Mouse (Mus musculus) stomach, embryonic 16.5 days (tissue): ENCODE data around the gene Nagk. TPM values are rescaled to one million over a fixed set of nuclear protein-coding genes. Genes with fewer than 3 reads are reported as not detected.
"Not testable (repeated sequence)": the region's sequence is repeated elsewhere in the genome, so short reads cannot be mapped to it uniquely, and the experiment has no call there.

Experiments used
- ATAC-seq: fragments of 200-750 bp; cut with Nextera tagmentation; 2 replicates; pipeline ENCODE4 v1.8.0; 2017; ENCODE audit warnings: moderate number of reproducible peaks, moderate TSS enrichment; ENCODE audit not compliant: insufficient read depth, low FRiP score
- H3K27ac ChIP-seq: fragments of 300-500 bp; sonication (generic); 2 replicates; pipeline ENCODE4 v1.5.1; 2014; ENCODE audit warnings: low read length
- H3K27me3 ChIP-seq: fragments of 300-500 bp; sonication (generic); 2 replicates; pipeline ENCODE4 v1.6.1; 2014; ENCODE audit warnings: low read length, control low read depth, mixed read lengths; ENCODE audit not compliant: control insufficient read depth, insufficient read depth
- H3K36me3 ChIP-seq: fragments of 300-500 bp; sonication (generic); 2 replicates; pipeline ENCODE4 v1.6.1; 2014; ENCODE audit warnings: low read length; ENCODE audit not compliant: control insufficient read depth, insufficient read depth
- H3K4me1 ChIP-seq: fragments of 300-500 bp; sonication (generic); 2 replicates; pipeline ENCODE4 v1.6.1; 2014; ENCODE audit warnings: low read length, control low read depth, mixed read lengths; ENCODE audit not compliant: control insufficient read depth, insufficient read depth
- H3K4me2 ChIP-seq: fragments of 300-500 bp; sonication (generic); 2 replicates; pipeline ENCODE4 v1.6.1; 2014; ENCODE audit warnings: low read depth, low read length, mixed read lengths
- H3K4me3 ChIP-seq: fragments of 300-500 bp; sonication (generic); replicated peaks from 2 replicates; pipeline ENCODE4 v1.5.1; 2014; ENCODE audit warnings: mild to moderate bottlenecking, low read length
- H3K9ac ChIP-seq: fragments of 300-500 bp; sonication (generic); 2 replicates; pipeline ENCODE4 v1.6.1; 2014; ENCODE audit warnings: low read length
- H3K9me3 ChIP-seq: fragments of 300-500 bp; sonication (generic); replicated peaks from 2 replicates; pipeline ENCODE4 v1.6.1; 2016; ENCODE audit warnings: low read length, control low read depth; ENCODE audit not compliant: control insufficient read depth
- WGBS: fragments of 180-500 bp; shearing (Covaris S2); extraction: QIAGEN DNeasy Blood & Tissue Kit; methylation state at CpG from one replicate; pipeline ENCODE4 v1.1.7; 2014; 5-methylcytosine and 5-hydroxymethylcytosine counted together
- polyA plus RNA-seq: library from polyadenylated mRNA; unstranded; fragments of >200 nt; fragmentation: Nextera tagmentation; extraction: Ambion mirVana; gene quantifications from 2 replicates; pipeline ENCODE4 v1.2.1, GENCODE M21; 2015

Nagk gene
- polyA plus RNA-seq, 1 experiment from 2014 or later = 75.6 TPM

DNA sequence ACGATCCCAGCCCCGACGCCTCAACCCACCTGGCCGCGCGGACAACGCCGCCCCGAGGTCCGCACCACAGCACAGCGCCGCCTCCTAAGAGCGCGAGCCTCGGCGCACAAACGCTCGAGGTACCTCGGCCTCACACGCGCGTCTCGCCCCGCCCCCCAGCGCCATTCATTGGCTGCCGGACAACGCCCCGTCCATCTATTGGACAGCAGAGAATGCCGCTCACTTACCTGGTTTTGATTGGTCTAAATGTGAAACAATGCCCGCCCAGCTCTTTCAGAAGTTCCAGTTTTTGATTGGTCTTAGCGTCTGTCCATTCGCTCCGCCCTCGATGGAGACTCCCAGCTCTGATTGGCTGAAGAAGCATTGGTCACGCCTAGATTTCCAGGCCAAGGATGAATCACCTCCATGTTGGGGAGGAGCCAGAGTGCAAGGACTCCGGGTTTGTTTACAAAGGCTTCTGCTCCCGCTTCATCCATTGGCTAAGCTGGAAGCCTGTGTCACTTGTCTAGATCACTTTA, 36.9 kb downstream of the Nagk start, which contains the start of gene Paip2b:
Gene Paip2b (minus strand): TSS at position 136 of the 518 bp plus-strand sequence.
- peak within 1 kb of the TSS; percentile 77 for H3K27ac ChIP-seq
- under 1% methylated on average over 36 of the region's 37 CpGs for WGBS
- H3K4me2 ChIP-seq = peak within 1 kb of the TSS; percentile 79
- H3K4me3 ChIP-seq = peak within 1 kb of the TSS; percentile 71
- peak within 1 kb of the TSS; percentile 83 for H3K9ac ChIP-seq
- ATAC-seq = peak; percentile 99
- no peaks in the 10 kb centered on the region for H3K9me3 ChIP-seq
- no peaks in the 10 kb centered on the region for H3K36me3 ChIP-seq
- no peaks in the 10 kb centered on the region for H3K27me3 ChIP-seq
- H3K4me1 ChIP-seq = peaks cover 2% of the 10 kb centered on the region; the same call in 1 of the 2 replicates

DNA sequence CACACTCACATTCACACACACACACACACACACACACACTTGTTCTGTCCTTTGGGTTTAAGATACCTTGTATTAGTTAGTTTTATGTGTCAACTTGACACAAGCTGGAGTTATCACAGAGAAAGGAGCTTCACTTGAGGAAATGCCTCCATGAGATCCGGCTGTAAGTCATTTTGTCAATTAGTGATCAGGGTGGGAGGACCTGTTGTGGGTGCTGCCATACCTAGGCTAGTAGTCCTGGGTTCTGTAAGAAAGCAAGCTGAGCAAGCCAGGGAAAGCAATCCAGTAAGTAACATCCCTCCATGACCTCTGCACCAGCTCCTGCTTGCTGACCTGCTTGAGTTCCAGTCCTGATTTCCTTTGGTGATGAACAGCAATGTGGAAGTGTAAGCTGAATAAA, 37.6 kb downstream of the Nagk start:
- ATAC-seq, H3K4me1 ChIP-seq, H3K36me3 ChIP-seq, H3K9me3 ChIP-seq, H3K27me3 ChIP-seq: not testable (repeated sequence)
- Histone ChIP-seq H3K27ac (peak overlapping the region; percentile 72), H3K4me2 (peak overlapping the region; percentile 54), H3K9ac (peak overlapping the region; percentile 54; the same call in 1 of the 2 replicates), H3K4me3 (peak overlapping the region; percentile 33)
- 58% methylated on average over 1 of the region's 1 CpGs for WGBS

DNA sequence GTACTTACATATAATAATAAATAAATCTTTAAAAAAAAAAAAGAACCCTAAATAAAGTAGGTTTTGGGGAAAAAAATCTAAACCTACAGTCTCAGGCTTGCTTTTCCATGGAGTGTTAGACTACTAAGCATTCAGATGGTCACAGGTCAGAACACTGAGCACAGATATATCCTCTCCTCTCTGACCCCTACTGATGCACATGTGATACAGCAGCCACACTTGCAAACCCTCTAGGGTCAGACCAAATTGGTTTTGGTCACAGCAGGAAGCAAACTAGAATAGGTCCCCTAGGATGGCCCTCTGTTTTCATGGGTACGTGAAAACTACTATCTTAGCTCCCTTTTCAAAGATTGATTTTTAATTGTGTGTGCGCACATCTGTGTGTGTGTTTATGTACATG, 42.0 kb downstream of the Nagk start:
- 89% methylated on average over 2 of the region's 2 CpGs for WGBS
- H3K36me3 ChIP-seq = no peaks in the 10 kb centered on the region

DNA sequence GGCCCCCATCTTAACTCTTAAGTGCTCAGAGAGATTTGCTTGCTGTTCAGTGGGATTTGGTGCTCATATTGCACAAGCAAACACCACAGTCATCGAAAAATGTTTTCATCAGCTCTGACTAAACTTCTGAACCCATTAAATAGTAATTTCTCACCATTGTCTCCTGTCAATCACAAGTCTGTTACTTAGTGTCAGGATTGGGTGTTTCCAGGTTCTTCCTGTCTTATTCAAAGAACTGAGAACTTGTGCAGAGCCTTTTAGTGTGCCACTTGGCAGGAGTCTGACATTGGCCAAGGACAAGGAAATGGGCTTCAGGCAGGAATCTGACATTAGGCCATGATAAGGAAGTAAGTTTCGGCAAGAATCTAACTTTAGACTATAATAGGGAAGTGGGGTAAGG, 43.3 kb downstream of the Nagk start:
- Histone ChIP-seq H3K4me1 (no peaks in the 10 kb centered on the region), H3K27me3 (no peaks in the 10 kb centered on the region), H3K4me3 (no peak overlapping the region), H3K36me3 (no peaks in the 10 kb centered on the region), H3K9me3 (no peaks in the 10 kb centered on the region), H3K27ac (no peak overlapping the region), H3K9ac (no peak overlapping the region), H3K4me2 (no peak overlapping the region)
- WGBS = 84% methylated on average over 2 of the region's 2 CpGs
- ATAC-seq = no peak

More for the DNA sequence above, 42.0 kb downstream of the Nagk start:
- Histone ChIP-seq H3K4me2 (no peak overlapping the region), H3K4me3 (no peak overlapping the region), H3K27ac (no peak overlapping the region), H3K9ac (no peak overlapping the region), H3K27me3 (no peaks in the 10 kb centered on the region), H3K9me3 (no peaks in the 10 kb centered on the region), H3K4me1 (no peaks in the 10 kb centered on the region)
- ATAC-seq = no peak

DNA sequence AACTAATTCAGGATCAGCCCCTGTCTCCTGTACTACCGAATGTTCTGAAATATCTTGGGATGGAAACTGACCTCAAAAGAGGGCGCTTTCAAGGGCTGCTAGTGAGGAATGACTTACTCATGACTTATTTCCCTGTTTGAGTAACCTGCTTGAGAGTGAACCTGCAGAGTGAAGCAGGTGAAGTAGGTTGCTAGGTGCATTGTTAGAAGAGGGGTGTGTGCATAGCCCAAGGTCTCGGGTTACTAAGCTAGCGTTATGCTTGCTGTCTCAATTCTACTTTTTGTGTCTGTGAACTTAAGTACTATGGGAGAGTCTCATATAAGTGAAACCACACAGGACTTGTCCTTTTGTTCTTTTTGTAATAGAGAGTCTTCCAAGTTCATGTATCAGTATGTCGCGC, 45.3 kb downstream of the Nagk start:
- Histone ChIP-seq H3K4me1 (no peaks in the 10 kb centered on the region), H3K4me2 (no peak overlapping the region), H3K9me3 (no peaks in the 10 kb centered on the region), H3K4me3 (no peak overlapping the region), H3K9ac (no peak overlapping the region), H3K27me3 (no peaks in the 10 kb centered on the region), H3K36me3 (no peaks in the 10 kb centered on the region), H3K27ac (no peak overlapping the region)
- no peak for ATAC-seq
- 70% methylated on average over 6 of the region's 6 CpGs for WGBS

DNA sequence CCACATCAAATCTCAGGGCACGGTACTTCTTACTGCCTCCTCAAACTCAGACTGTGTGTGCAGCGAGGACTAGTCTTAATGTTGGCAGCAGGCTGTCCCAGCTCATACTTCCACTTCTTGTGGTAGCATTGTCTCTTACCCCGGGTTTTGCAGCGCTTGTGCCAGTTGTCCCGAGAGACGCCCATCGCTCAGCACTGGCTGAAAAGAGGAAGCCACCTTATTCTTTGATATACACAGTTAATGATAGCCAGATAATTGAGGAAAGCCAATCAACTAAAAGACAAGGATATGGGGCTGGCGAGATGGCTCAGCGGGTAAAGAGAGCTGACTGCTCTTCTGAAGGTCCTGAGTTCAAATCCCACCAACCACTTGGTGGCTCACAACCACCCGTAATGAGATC, 50.1 kb downstream of the Nagk start:
- H3K36me3 ChIP-seq = no peaks in the 10 kb centered on the region
- H3K27me3 ChIP-seq = no peaks in the 10 kb centered on the region
- H3K9me3 ChIP-seq = no peaks in the 10 kb centered on the region
- ATAC-seq = no peak
- WGBS = 90% methylated on average over 10 of the region's 10 CpGs
- no peaks in the 10 kb centered on the region for H3K4me1 ChIP-seq
- H3K4me3 ChIP-seq = no peak overlapping the region
- no peak overlapping the region for H3K27ac ChIP-seq
- no peak overlapping the region for H3K9ac ChIP-seq
- H3K4me2 ChIP-seq = no peak overlapping the region

DNA sequence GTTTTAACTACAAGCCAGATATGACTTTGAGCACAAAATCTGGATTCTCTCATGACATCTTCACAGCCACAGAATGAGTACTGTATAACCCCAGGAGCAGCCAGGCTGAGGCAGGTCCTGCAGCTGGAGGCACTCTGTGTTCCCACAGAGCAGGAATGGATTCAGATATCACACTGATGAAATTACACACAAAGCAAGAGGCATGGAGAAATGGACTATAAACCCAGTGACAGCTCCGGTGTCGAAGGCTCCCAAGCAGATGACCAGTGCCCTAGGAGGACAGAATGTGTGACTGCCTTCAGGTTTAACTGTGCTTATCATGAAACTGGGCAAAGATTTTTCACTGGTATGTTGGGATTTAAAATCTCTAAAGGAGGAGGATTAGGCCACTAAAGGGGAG, 51.4 kb downstream of the Nagk start:
- Histone ChIP-seq H3K9me3 (no peaks in the 10 kb centered on the region), H3K4me2 (no peak overlapping the region), H3K4me1 (no peaks in the 10 kb centered on the region), H3K27ac (no peak overlapping the region), H3K9ac (no peak overlapping the region), H3K27me3 (no peaks in the 10 kb centered on the region), H3K36me3 (no peaks in the 10 kb centered on the region), H3K4me3 (no peak overlapping the region)
- 96% methylated on average over 2 of the region's 2 CpGs for WGBS
- no peak for ATAC-seq

DNA sequence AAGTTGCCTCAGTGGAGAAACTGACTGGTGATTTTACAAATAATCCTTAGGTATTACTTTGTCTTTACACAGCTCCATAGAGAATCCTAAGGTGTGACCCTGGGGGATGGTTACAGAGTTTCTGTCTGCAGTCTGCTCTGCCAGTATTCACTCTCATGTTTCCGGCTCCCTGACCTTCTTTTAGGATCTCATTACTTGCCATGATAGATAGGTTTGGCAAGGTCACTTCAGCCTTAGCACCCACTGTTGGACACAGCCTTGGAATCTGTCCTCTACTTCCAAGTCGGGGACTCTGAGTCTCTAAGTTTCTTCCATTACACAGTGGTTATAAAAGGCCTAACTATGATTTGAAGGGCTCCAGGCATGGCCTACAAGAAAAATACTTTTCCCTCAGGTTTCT, 54.7 kb downstream of the Nagk start:
- Histone ChIP-seq H3K9me3 (no peaks in the 10 kb centered on the region), H3K27ac (no peak overlapping the region), H3K36me3 (no peaks in the 10 kb centered on the region), H3K4me2 (no peak overlapping the region), H3K4me1 (no peaks in the 10 kb centered on the region), H3K4me3 (no peak overlapping the region), H3K27me3 (no peaks in the 10 kb centered on the region), H3K9ac (no peak overlapping the region)
- ATAC-seq = no peak
- whole genome bisulfite sequencing = 80% methylated on average over 2 of the region's 2 CpGs
